Mouse (Mus musculus): ENCODE data around the gene C1ra. TPM values are rescaled to one million over a fixed set of nuclear protein-coding genes. Genes with fewer than 3 reads are reported as not detected.
"Not testable (repeated sequence)": the region's sequence is repeated elsewhere in the genome, so short reads cannot be mapped to it uniquely, and the experiment has no call there.

The C1ra gene
- polyA plus RNA-seq, 1 experiment from 2014 or later = 0.14 TPM

- Histone ChIP-seq H3K27me3 (no peaks in the 10 kb centered on the region), H3K9ac (no peak overlapping the region), H3K9me3 (no peaks in the 10 kb centered on the region), H3K36me3 (no peaks in the 10 kb centered on the region), H3K4me2 (no peak overlapping the region), H3K4me3 (no peak overlapping the region), H3K27ac (replicated peaks) (no peak overlapping the region), H3K4me1 (replicated peaks) (no peaks in the 10 kb centered on the region)
- no peak for ATAC-seq (ENCODE audit: low read depth)
- WGBS = 86% methylated on average over 11 of the region's 11 CpGs
Observed at GRCm38 (mm10) chr6:124476796-124477195, 35.4 kb upstream of the C1ra start.

DNA sequence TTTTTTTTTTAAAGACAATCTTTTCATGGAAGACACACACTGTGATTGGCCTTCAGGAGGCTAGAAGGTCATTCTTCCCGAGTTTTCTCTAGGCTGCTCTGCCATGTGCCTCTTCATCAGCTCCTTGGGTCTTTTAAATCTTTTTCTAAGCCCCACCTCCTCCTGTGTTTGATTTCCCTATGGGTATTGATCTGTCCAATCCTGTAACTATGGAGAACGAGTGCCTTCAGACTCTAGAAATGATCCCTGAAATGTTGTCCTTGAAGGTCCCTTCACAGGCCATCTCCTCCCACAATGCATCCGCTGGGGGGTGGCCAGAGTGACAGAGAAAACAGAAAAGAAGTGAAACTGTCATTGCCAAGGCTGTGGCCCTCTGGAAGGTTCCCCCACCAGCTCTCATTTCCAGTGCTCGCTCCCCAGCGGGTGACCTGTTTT, 35.0 kb upstream of the C1ra start:
- Histone ChIP-seq H3K4me2 (no peak overlapping the region), H3K9ac (no peak overlapping the region), H3K27ac (replicated peaks) (no peak overlapping the region), H3K4me1 (replicated peaks) (no peaks in the 10 kb centered on the region), H3K27me3 (no peaks in the 10 kb centered on the region), H3K9me3 (no peaks in the 10 kb centered on the region), H3K36me3 (no peaks in the 10 kb centered on the region), H3K4me3 (no peak overlapping the region)
- no peak for ATAC-seq (ENCODE audit: low read depth)
- WGBS = 73% methylated on average over 5 of the region's 5 CpGs

DNA sequence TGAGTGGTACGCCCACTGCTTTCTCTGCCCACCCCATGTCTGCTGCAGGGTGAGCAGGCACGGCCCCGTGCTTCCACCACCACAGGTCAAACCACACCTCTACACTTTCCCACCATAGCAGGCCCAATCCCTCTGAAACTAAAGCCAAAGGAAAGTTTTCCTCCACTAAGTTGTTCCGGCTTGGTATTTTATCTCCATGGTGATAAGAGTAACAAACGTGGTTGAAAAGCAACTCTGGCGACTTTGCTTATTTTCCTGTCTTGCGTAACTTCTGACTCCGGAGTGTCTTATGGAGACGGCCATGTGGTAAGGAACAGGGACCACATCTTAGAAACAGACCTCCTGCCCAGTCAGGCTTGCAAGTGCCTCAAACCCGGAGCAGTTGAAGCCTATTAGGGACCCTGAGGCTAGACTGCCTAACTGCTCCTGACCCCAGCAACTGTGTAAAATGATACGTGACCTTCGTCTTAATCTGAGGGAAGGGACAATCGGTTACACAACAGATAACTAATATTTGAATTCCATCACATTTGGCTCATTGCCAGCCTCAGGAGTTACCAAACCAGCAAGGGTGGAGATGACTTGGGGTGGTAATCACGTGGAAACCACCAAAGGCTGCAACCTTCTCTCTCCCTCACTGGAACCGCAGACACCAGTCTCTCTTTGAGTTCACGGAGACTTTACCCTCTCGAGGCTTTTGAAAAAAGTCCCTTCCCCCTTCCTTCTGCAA, 34.1 kb upstream of the C1ra start:
- WGBS = 78% methylated on average over 17 of the region's 17 CpGs
- Histone ChIP-seq H3K36me3 (no peaks in the 10 kb centered on the region), H3K4me3 (no peak overlapping the region)

DNA sequence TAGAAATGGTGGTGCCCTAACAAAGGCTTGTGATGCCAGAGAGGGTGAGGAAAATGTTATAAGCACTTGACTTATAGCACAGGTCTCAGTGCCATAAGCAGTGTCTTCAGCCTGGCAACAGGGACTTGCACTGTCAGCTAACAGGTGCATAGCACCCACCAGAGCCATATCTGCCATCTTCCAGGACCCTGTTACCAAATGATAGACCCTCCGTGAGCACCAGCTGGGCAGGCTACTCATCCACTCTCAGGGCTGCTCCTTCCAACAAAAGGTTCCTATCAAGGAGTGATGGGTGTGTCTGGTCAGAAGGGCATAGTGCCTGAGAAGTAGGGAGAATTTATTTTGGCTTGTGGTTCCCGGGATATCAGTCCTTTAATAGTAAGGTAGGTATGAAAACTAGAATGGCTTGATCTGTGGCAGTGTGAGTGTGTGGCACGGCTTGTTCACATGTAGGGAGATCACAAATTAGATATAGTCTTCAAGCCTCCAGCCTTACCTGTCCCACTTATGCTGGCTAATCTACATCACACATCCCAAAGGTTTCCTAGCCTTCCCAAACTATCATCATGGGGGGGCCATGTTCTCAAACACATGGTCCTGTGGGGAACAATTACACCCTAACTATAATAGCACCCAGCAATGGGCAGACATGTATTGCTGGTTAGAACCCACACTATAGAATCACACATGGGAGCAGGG, 33.2 kb upstream of the C1ra start:
- Histone ChIP-seq H3K9me3 (no peaks in the 10 kb centered on the region), H3K27me3 (no peaks in the 10 kb centered on the region), H3K4me1 (replicated peaks) (no peaks in the 10 kb centered on the region), H3K4me3 (no peak overlapping the region), H3K36me3 (no peaks in the 10 kb centered on the region), H3K27ac (replicated peaks) (no peak overlapping the region), H3K4me2 (no peak overlapping the region), H3K9ac (no peak overlapping the region)
- 88% methylated on average over 3 of the region's 3 CpGs for WGBS
- no peak for ATAC-seq (ENCODE audit: low read depth)

More for the DNA sequence above, 34.1 kb upstream of the C1ra start:
- Histone ChIP-seq H3K4me2 (no peak overlapping the region), H3K27me3 (no peaks in the 10 kb centered on the region), H3K9me3 (no peaks in the 10 kb centered on the region), H3K4me1 (replicated peaks) (no peaks in the 10 kb centered on the region), H3K9ac (no peak overlapping the region), H3K27ac (replicated peaks) (no peak overlapping the region)
- ATAC-seq (ENCODE audit: low read depth) = no peak

DNA sequence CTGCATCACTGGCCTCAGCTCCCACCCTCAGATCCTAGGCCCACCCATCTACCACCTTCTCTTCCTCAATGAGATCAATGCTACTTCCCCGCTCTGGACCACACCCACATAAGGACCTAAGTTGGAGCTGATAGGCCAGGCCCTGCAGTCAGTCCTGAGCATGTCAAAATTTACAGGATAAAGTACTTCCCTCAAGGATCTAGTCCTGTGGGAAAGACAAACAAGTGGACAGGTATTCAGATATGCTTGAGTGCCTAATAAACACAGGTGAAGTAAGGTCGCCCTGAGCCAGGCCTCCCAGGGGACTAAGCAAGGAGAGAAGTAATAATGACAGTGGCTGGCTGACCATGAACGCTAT, 32.7 kb upstream of the C1ra start:
- no peaks in the 10 kb centered on the region for H3K4me1 ChIP-seq (replicated peaks)
- H3K4me3 ChIP-seq = no peak overlapping the region
- H3K27me3 ChIP-seq = no peaks in the 10 kb centered on the region
- H3K9me3 ChIP-seq = no peaks in the 10 kb centered on the region
- H3K27ac ChIP-seq (replicated peaks) = no peak overlapping the region
- H3K4me2 ChIP-seq = no peak overlapping the region
- no peaks in the 10 kb centered on the region for H3K36me3 ChIP-seq
- WGBS = 85% methylated on average over 3 of the region's 3 CpGs
- H3K9ac ChIP-seq = no peak overlapping the region
- ATAC-seq (ENCODE audit: low read depth) = no peak

GRCm38 (mm10) chr6:124480295-124480694, 31.9 kb upstream of the C1ra start:
- no peak overlapping the region for H3K27ac ChIP-seq (replicated peaks)
- WGBS = 57% methylated on average over 4 of the region's 4 CpGs
- peaks cover 3% of the 10 kb centered on the region; the same call in 1 of the 2 replicates for H3K4me1 ChIP-seq (replicated peaks)
- no peaks in the 10 kb centered on the region for H3K9me3 ChIP-seq
- no peak overlapping the region for H3K4me3 ChIP-seq
- ATAC-seq (ENCODE audit: low read depth) = no peak
- H3K36me3 ChIP-seq = no peaks in the 10 kb centered on the region
- H3K27me3 ChIP-seq = no peaks in the 10 kb centered on the region
- no peak overlapping the region for H3K9ac ChIP-seq
- H3K4me2 ChIP-seq = no peak overlapping the region

GRCm38 (mm10) chr6:124481571-124481970, 30.6 kb upstream of the C1ra start:
- peaks cover 8% of the 10 kb centered on the region; the same call in 1 of the 2 replicates for H3K4me1 ChIP-seq (replicated peaks)
- no peak for ATAC-seq (ENCODE audit: low read depth)

DNA sequence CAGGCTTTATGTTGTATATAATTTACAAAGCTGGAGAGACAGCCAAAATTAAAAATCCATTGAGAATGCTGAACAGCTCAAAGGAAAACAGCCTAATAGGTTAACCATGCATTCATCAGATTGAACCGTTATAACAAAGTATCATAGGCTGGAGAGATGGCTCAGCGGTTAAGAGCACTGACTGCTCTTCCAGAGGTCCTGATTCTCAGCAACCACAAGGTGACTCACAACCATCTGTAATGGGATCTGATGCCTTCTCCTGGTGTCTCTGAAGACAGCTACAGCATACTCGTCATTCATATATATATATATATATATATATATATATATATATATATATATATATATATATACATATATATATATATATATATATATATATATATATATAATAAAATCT, 28.4 kb upstream of the C1ra start:
- not testable (repeated sequence) for H3K9ac ChIP-seq; H3K4me1 ChIP-seq (replicated peaks); ATAC-seq (ENCODE audit: low read depth); H3K27me3 ChIP-seq; H3K27ac ChIP-seq (replicated peaks); H3K4me3 ChIP-seq; H3K9me3 ChIP-seq; H3K4me2 ChIP-seq; H3K36me3 ChIP-seq
- WGBS = 80% methylated on average over 3 of the region's 3 CpGs

More at GRCm38 (mm10) chr6:124481571-124481970, 30.6 kb upstream of the C1ra start:
- 25% methylated on average over 6 of the region's 6 CpGs for WGBS
- H3K9ac ChIP-seq = no peak overlapping the region
- no peak overlapping the region for H3K4me2 ChIP-seq
- H3K27ac ChIP-seq (replicated peaks) = no peak overlapping the region
- H3K9me3 ChIP-seq = no peaks in the 10 kb centered on the region
- H3K36me3 ChIP-seq = no peaks in the 10 kb centered on the region
- H3K27me3 ChIP-seq = no peaks in the 10 kb centered on the region
- no peak overlapping the region for H3K4me3 ChIP-seq

GRCm38 (mm10) chr6:124484851-124485250, 27.4 kb upstream of the C1ra start:
- H3K4me2 ChIP-seq = peak overlapping the region; percentile 52
- peaks cover 8% of the 10 kb centered on the region; the same call in 1 of the 2 replicates for H3K4me1 ChIP-seq (replicated peaks)
- 0 out of 2 replicates have a peak overlapping the region, but pooled peaks have one; percentile 29 for H3K27ac ChIP-seq (replicated peaks)
- H3K9me3 ChIP-seq = no peaks in the 10 kb centered on the region
- no peaks in the 10 kb centered on the region for H3K27me3 ChIP-seq
- no peak for ATAC-seq (ENCODE audit: low read depth)
- 85% methylated on average over 7 of the region's 7 CpGs for WGBS
- H3K36me3 ChIP-seq = no peaks in the 10 kb centered on the region
- 0 out of 2 replicates have a peak overlapping the region, but pooled peaks have one; percentile 30 for H3K4me3 ChIP-seq
- no peak overlapping the region for H3K9ac ChIP-seq

- peak; percentile 91 for ATAC-seq (ENCODE audit: low read depth)
- 29% methylated on average over 21 of the region's 21 CpGs for WGBS
- Histone ChIP-seq H3K27ac (replicated peaks) (0 out of 2 replicates have a peak overlapping the region, but pooled peaks have one; percentile 29), H3K4me3 (peak overlapping the region; percentile 30), H3K36me3 (no peaks in the 10 kb centered on the region), H3K27me3 (no peaks in the 10 kb centered on the region), H3K9ac (peak overlapping the region; percentile 52), H3K9me3 (no peaks in the 10 kb centered on the region), H3K4me1 (replicated peaks) (peaks cover 8% of the 10 kb centered on the region; the same call in 1 of the 2 replicates), H3K4me2 (peak overlapping the region; percentile 52)
Observed at GRCm38 (mm10) chr6:124485414-124486144, 26.6 kb upstream of the C1ra start.

DNA sequence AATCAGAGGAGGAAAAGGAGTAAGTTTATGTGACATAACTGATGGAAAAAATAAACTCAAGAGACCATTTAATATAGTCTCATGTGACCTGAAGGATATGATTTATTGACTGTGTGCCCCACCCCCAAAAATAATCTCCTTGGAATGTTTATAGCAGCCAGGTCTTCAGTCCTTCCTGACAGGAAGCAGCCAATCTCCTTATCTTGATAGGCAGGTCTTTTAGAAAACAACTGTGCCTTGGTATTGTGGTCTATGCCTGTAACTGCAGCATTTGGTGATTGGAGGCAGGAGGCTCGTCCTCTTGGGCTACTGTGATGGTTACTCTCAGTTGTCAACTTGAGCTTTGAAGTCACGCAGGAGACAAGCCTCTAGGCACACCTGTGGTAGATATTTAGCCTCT, 24.7 kb upstream of the C1ra start:
- H3K4me3 ChIP-seq = no peak overlapping the region
- no peak overlapping the region for H3K27ac ChIP-seq (replicated peaks)
- H3K36me3 ChIP-seq = no peaks in the 10 kb centered on the region
- H3K27me3 ChIP-seq = no peaks in the 10 kb centered on the region
- no peak for ATAC-seq (ENCODE audit: low read depth)
- no peaks in the 10 kb centered on the region for H3K9me3 ChIP-seq
- H3K9ac ChIP-seq = no peak overlapping the region
- WGBS = 63% methylated on average over 2 of the region's 2 CpGs
- no peak overlapping the region for H3K4me2 ChIP-seq
- H3K4me1 ChIP-seq (replicated peaks) = peaks cover 8% of the 10 kb centered on the region; the same call in 1 of the 2 replicates

GRCm38 (mm10) chr6:124488952-124489351, 23.3 kb upstream of the C1ra start:
- H3K4me1 ChIP-seq (replicated peaks) = peaks cover 8% of the 10 kb centered on the region; the same call in 1 of the 2 replicates
- H3K9me3 ChIP-seq = no peaks in the 10 kb centered on the region
- no peaks in the 10 kb centered on the region for H3K36me3 ChIP-seq
- no peaks in the 10 kb centered on the region for H3K27me3 ChIP-seq
- no peak for ATAC-seq (ENCODE audit: low read depth)
- 84% methylated on average over 4 of the region's 4 CpGs for WGBS
- no peak overlapping the region for H3K4me3 ChIP-seq
- H3K9ac ChIP-seq = no peak overlapping the region
- H3K4me2 ChIP-seq = no peak overlapping the region
- no peak overlapping the region for H3K27ac ChIP-seq (replicated peaks)

All from neural tube, embryonic 13.5 days (tissue).